Mouse (Mus musculus) liver, postnatal 0 days (tissue): ENCODE results near the gene Nsg1.

Source experiments
- CTCF ChIP-seq: sonication (generic); IDR thresholded peaks from 2 replicates; pipeline ENCODE4 v1.5.1; 2016; ENCODE audit warnings: antibody characterized with exemption, low read depth
- EP300 ChIP-seq: IDR thresholded peaks from 2 replicates; pipeline ENCODE4 v1.6.1; 2016; ENCODE audit warnings: antibody characterized with exemption, low read depth, mild to moderate bottlenecking

DNA sequence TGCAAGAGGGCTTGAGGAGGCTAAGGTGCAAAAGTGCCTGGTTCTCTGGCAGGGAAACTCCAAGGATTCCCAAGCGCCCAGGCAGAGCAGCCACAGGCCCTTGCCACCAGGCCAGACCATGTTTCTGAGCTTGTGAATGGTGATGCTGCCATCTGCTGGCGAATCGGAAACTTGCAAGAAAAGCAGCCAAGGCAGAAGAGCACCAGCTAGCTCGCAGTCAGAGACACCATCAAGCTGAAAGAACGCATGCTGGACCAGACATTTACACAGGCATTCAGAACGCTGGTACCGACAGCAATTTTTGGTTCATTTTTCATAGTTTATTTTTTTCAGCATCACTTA, 37.7 kb upstream of the Nsg1 start:
- no peak for TF ChIP-seq EP300
- TF ChIP-seq CTCF = peak; percentile 86
